Mouse (Mus musculus): ENCODE data around the gene Fbxw5.

Fbxw5 gene

DNA sequence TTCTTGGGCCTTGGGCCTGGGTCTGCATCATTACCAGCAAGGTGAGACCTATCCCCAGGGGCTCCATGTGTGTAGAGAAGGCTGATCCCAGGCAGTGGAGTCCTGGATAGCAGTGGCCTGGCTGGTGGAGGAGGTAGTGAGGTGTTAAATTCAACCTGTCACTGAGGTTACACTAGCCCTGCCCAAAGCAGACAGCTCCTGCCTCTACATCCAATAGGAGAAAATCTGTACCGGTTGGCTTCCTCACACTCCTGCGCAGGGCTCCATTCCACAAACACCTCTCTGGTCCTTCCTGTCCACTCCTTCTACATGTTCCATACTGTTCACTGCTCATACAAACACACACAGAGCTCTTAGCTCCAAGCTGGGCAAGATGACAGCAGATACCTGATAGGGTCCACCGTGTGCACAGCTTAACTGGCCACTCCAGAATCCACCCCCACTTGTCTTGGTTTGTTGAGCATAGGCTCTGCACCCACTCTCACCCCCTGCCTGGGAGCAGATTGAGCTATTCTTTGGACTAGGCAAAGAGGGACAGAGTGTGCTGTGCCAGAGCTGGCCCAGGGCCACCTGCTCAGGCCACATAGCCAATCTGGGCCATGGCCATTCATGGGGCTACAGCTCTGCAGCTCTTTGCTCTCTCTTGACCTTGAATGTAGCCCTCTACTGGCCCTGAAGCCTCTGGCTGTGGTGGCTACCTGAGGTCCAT, 22.4 kb upstream of the Fbxw5 start:
- no peak for DNase-seq (ENCODE audit: low read depth, low spot score)

DNA sequence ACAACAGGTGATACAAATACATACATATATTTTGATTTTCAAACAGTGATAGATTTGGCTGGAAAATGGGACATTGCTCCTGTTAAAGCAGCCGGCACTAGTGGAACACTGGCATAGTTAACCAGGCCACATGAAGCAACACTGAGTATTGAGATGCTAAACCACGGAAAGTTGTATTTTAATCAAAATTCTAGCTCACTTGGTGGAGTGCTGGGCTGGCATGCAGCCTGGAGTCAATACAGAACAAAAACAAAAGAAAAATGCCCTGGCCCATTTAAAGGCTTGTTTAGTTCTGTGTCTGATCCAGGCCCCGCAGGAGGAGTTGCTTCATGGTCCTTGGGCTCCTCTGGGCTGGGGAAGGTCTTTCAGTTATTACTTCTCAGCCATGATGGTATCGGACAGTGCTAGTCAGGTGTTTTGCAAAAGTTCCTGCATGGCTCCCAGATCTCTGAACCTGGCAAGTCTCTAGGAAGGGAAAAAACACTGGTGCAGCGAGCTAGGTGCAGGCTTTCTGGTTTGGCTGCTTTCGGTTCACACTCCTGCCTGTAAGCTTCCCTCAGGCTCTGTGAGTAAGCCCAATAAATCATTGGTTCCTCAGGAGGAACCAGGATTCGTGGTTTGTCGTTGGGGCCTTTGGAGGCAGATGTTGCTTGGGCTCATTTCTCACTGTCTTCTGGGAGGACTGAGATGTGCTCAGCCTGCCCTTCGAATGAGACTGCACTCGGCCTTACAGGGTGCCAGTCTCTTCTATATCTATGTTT, 20.8 kb upstream of the Fbxw5 start:
- peak; percentile 62 for DNase-seq (ENCODE audit: low read depth, low spot score)

DNA sequence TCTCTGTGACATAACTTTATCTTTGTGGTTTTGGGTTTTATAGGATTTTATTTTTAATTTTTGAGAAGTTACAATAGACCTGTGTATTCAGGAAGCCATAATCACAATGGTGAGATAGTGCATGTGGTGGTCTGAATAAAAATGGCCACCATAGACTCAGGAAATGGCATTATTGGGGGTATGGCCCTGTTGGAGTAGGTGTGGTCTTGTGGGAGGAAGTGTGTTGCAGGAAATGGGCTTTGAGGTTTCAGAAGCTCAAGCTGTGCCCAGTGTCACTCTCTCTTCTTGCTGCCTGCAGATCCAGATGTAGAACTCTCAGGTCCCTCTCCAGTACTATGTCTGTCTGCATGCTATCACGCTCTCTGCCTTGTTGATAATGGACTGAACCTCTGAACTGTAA, 20.0 kb upstream of the Fbxw5 start:
- no peak for DNase-seq (ENCODE audit: low read depth, low spot score)

GRCm38 (mm10) chr2:25482969-25483368, 17.6 kb upstream of the Fbxw5 start:
- DNase-seq (ENCODE audit: low read depth, low spot score): peak; percentile 57

DNA sequence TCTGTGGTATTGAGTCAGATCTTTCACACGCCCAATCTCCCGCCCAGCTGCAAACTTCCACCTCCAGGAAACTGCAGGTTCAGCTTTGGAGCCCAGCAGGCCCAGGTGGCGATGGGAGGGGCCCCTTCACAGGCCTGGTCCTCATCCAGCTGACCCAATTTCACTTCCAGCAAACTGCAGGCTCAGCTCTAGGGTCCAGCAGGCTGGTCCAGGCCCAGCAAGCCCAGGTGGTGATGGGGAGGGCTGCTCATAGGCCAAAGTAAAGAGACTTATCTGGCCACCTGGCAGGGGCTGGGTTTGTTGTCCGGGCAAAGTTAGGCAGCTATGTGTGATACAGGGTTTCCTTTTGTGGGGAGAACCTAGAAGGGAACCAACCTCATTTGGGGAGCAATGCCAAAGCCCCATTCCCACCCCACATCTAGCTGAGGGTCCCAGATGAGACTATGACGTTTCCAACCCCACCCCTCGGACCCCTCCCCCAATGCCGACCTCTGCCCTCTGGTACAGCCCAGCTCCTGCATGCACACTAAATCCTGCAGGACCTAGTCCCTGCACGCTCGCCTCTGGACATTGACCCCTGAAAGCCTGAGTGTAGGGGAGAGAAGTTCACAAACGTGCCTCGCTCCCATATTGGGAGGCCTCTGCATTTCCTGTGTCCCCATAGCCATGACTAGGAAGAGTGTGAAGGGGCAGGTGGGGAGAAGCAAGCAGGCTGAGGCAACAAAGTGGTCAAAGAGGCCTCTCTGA, 15.5 kb upstream of the Fbxw5 start:
- no peak for DNase-seq (ENCODE audit: low read depth, low spot score)

GRCm38 (mm10) chr2:25487965-25488670, 12.4 kb upstream of the Fbxw5 start:
- DNase-seq (ENCODE audit: low read depth, low spot score): no peak

GRCm38 (mm10) chr2:25488671-25489068, 11.9 kb upstream of the Fbxw5 start:
- peak; percentile 45 for DNase-seq (ENCODE audit: low read depth, low spot score)

- no peak for DNase-seq (ENCODE audit: low read depth, low spot score)
Observed at GRCm38 (mm10) chr2:25492988-25493387, 7.6 kb upstream of the Fbxw5 start.

GRCm38 (mm10) chr2:25493476-25493961, 7.0 kb upstream of the Fbxw5 start, which contains the start of gene Lcn12:
Gene Lcn12, minus strand, starts transcription at chr2:25493911.
- DNase-seq (ENCODE audit: low read depth, low spot score): no peak

DNA sequence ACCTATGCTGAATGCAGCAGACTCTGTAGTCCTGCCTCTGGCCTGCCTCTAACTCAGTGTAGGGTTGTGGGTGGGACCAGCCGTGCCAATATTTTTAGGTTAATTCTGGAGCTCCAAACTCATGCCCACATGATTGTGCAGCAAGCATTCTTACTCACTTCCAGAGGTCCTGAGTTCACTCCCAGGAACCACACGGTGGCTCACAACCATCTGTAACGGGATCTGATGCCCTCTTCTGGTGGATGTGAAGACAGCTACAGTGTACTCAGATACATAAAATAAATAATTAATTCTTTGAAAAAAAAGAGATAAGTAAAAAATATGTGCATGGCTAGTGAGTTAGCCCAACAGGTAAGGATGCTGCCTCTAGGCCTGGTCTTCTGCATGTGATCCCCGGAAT, 4.1 kb upstream of the Fbxw5 start:
- peak; percentile 80 for DNase-seq (ENCODE audit: low read depth, low spot score)

DNA sequence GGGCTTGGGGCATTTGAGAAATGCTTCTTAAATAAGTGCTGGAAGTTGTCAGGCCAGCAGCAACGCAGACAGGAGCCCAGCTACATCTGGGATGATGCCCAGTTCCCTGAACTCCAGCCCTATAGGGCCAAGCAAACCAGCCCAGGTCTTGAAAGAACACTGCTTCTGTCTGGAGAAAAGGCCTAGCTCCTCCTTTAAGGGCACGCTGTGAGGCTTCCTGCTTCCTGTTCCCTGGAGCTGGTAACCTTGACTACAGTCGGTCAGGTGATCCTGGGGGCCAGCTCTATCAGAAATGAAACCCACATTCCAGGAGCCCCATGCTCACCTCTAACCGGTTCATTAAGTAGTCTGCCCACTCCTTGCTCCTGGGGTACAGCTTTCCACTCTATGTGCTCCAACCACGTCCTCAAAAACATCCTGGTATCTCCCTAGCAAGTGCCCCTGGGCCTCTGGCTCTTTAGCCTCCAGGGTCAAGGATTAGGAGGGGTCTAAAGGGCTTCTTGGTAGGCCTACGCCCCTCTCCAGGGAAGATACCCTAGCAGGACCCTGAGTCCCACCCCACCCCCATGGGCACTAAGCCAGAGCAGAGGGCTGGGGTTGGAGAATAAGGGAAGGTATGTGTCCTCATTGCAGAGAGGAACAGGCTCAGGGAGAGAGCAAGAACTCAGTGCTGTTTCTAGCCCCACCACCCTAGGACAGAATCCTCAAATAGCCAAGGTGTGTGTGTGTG, 2.5 kb upstream of the Fbxw5 start:
- DNase-seq (ENCODE audit: low read depth, low spot score): peak; percentile 36

DNA sequence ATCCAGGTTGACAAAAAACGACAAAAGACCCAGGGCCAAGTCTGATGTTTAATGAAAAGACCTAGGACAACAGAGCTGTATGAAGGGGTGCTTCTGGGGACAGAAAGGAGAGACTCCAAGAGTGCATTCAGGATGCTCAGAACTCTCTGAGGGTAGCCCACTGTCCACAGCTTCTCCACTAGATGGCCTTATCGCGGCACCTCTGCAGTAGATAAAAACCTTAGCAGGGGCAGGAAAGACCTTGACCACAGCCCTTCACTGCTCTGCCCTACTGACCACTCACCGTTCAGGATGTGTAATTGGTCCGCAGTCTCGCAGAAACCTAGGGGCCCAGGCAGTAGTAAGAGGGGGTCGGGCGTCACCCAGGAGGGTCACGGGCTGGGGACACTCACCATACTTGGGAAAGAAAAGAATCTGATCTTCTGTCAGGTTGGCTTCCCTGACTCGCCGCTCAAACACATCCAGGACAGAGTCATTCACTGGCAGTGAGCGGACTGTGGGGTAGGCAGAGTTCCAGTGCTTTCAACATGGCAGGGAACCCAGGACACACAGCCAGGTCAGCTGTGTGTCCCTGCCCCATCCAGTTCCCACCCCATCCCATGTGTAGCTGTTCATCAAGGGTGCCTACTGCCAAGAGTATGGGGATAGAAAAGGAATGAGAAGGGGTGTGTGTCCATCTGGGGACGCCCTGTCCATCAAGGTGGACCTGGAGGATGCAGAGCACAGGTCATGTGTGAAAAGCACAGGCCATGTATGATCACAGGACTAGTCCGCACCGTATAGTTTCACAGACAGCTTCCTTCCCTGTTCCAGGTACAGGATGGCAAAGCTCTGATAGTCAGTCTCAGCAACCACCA, 1.7 kb upstream of the Fbxw5 start:
- DNase-seq (ENCODE audit: low read depth, low spot score): no peak

DNA sequence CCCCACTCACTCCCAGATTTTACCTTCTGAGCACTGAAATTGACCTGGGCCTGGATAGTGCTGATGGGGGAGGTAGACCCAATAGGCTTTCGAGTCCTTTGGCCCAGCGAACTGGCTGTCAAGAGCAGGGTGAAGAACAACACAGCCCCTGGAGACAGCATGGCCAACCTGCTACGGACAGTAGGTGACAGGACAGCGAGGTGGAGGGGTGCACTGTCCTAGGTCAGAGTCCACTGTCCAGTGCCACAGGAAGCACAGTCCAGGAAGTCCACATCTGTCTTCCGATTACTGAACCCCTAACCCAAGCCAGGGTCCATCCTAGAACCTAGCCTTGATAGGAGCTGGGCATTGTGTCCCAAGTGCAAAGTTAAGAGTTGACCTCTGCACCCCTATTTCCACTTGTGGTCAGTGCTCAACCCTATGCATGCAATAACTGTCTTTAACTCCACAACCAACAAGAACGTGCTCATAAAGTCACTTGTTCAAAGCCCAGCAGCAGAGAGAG, 427 bp upstream of the Fbxw5 start:
- no peak for DNase-seq (ENCODE audit: low read depth, low spot score)

- DNase-seq (ENCODE audit: low read depth, low spot score): no peak
Observed at GRCm38 (mm10) chr2:25501593-25502486, 1.3 kb downstream of the Fbxw5 start, which contains the start of gene C8g. Gene C8g, minus strand, starts transcription at chr2:25501719.

- peak; percentile 67 for DNase-seq (ENCODE audit: low read depth, low spot score)
Observed at GRCm38 (mm10) chr2:25502726-25503125, 2.2 kb downstream of the Fbxw5 start.

- no peak for DNase-seq (ENCODE audit: low read depth, low spot score)
Observed at GRCm38 (mm10) chr2:25504538-25504937, 4.0 kb downstream of the Fbxw5 start.

DNA sequence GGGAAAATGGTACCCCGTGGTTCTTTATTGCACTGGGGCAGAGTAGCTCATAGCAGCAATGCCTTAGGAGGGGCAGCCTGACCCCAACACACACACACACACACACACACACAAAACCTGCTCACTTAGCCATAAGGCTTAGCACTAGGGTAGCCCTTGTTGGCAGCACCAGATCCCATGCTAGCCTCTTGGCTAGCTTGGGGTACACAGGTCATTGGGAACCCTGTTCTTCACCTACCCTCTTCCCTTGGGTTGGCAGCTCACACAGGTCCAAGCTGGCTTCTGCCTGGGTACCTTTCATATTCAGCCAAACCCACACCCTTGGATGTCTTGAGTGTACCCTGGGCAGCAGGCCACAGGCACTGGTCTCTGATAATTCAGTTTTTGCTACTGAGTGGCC, 4.5 kb downstream of the Fbxw5 start:
- no peak for DNase-seq (ENCODE audit: low read depth, low spot score)

- DNase-seq (ENCODE audit: low read depth, low spot score): no peak
Observed at GRCm38 (mm10) chr2:25505860-25506259, 5.3 kb downstream of the Fbxw5 start.

GRCm38 (mm10) chr2:25506964-25507363, 6.4 kb downstream of the Fbxw5 start:
- peak; percentile 48 for DNase-seq (ENCODE audit: low read depth, low spot score)

Measured in 3T3-L1 (cell line).